Mouse (Mus musculus): Measurements from ENCODE around the gene Jazf1.

GRCm38 (mm10) chr6:52905100-52905499, 163.3 kb downstream of the Jazf1 start:
- TF ChIP-seq EP300 (IDR thresholded peaks at IDR 0.05; ENCODE audit: low read depth) (no peak), CTCF (IDR thresholded peaks at IDR 0.05; ENCODE audit: low read depth) (no peak)

Measured in liver, postnatal 0 days (tissue).